Mouse (Mus musculus): ENCODE data around the gene Ptpa. TPM values are rescaled to one million over a fixed set of nuclear protein-coding genes. Genes with fewer than 3 reads are reported as not detected.

The Ptpa gene
- polyA plus RNA-seq, 1 experiment from 2014 or later, result 161 TPM

DNA sequence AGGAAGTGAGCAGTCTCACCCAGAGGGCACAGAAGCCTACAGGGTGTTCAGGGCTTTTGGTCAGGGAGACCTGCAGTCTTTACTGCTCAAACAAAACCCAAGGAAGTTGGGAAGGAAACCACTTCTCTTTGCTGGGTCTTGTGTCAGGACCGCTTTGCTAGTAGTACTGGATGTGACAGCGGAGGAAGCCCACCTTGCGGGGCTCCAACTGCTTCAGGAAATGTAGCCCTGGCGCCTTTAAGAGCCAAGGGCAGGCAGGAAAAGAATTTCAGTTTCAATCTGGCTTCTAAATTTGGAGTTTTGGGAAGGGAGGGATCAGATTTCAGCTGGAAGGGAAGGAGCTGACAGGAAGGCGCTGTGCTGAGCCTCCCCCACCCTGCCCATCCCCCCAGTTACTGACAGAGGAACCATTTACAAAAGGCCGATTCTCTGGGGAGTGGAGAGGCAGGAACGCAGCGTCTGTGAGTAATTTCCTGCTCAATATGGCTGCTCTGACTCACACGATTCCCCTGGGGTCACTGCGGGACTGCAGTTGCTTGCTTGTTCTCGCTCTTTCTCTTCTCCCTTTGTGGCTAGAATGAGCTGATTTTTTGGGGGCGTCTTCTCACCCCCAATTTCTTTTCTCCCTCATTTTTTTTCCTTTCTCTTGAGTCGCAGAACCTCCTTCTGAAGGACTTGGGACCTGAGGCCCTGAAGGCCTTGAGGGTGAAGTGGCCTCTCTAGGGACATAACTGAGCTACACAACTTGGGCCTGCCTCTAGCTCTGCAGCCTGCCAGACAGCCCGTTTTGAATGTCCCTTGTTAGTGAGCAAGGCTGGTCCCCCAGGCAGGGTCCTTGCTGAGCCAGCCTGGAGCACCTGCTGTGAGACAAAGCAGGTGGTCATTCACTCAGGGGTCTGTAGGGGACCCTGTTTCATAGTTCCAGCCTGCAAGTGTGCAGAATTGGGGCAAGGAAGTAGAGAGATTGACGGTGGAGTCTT is 26.0 kb downstream of the Ptpa start:
- Histone ChIP-seq H3K27ac (replicated peaks) (peak overlapping the region; percentile 98), H3K36me3 (replicated peaks) (peaks cover 81% of the 10 kb centered on the region), H3K4me3 (peak overlapping the region; percentile 48), H3K4me1 (peaks cover 72% of the 10 kb centered on the region), H3K27me3 (replicated peaks; ENCODE audit: low read depth, poor library complexity, severe bottlenecking) (no peaks in the 10 kb centered on the region), H3K9me3 (no peaks in the 10 kb centered on the region)
- DNase-seq (ENCODE audit: low spot score), result peak; percentile 96
- WGBS, result 3% methylated on average over 15 of the region's 15 CpGs

DNA sequence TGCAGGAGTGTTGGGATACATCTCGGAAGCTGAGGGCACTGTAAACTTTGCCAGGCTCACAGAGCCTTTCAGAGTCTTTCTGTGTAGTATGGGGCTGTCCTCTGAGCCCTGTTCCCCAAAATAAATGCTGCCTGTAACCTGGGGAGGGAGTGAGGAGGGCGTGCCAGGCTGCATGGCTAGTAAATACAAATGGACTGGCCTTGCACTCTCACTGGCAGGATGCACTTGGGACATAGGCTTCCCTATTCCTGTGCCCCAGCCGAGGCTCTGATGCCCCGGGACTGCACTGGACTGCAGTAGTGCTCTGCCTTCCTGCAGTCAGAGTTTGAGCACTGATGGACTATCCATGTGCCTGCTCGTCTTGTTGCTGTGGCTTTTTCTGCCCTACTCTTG is 26.7 kb downstream of the Ptpa start:
- Histone ChIP-seq H3K27me3 (replicated peaks; ENCODE audit: low read depth, poor library complexity, severe bottlenecking) (no peaks in the 10 kb centered on the region), H3K4me1 (peaks cover 78% of the 10 kb centered on the region), H3K36me3 (replicated peaks) (peaks cover 81% of the 10 kb centered on the region), H3K27ac (replicated peaks) (peak overlapping the region; percentile 98), H3K9me3 (no peaks in the 10 kb centered on the region), H3K4me3 (peak overlapping the region; percentile 48)
- DNase-seq (ENCODE audit: low spot score), result no peak
- 41% methylated on average over 5 of the region's 5 CpGs for WGBS

DNA sequence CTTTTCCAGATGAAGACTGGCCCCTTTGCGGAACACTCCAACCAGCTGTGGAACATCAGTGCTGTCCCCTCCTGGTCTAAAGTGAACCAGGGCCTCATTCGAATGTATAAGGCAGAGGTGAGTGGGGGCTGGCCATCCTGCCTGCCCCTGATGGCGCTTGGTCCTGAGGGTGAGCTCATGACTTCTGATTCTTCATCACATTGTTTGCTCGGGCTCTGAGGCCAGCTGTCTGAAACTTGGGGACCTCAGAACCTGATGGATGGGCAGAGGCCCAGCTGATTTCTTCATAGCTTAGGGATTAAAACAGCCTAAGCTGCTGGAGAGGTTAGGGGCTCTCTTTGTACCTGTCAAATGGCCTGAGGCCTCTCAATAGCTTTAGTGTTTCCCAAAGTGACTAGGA is 27.4 kb downstream of the Ptpa start:
- Histone ChIP-seq H3K4me1 (peaks cover 86% of the 10 kb centered on the region), H3K4me3 (peak overlapping the region; percentile 48; the same call in 1 of the 2 replicates), H3K27ac (replicated peaks) (peak overlapping the region; percentile 98), H3K27me3 (replicated peaks; ENCODE audit: low read depth, poor library complexity, severe bottlenecking) (no peaks in the 10 kb centered on the region), H3K36me3 (replicated peaks) (peaks cover 81% of the 10 kb centered on the region), H3K9me3 (no peaks in the 10 kb centered on the region)
- no peak for DNase-seq (ENCODE audit: low spot score)
- WGBS, result 63% methylated on average over 4 of the region's 4 CpGs

DNA sequence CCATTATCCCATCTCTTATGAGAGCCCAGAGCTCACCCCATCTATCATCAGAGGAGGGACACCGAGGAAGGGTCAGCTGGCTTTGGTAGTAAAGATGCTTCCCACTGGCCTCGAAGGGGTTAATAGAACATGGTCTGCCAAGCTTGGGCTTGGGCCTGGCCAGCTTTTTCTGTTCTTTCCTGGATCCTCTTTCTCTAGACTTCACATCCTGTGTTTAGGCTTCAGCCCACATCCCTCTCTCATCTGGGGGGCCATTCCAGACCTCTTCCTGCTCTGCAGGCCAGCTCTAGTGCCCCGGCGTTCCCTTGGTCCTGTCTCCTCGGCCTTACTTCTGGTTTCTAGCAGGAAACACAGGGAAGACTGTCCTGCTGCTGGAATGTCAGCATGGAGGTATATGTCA is 28.2 kb downstream of the Ptpa start:
- DNase-seq (ENCODE audit: low spot score), result no peak
- Histone ChIP-seq H3K4me1 (peaks cover 87% of the 10 kb centered on the region), H3K4me3 (no peak overlapping the region), H3K27me3 (replicated peaks; ENCODE audit: low read depth, poor library complexity, severe bottlenecking) (no peaks in the 10 kb centered on the region), H3K27ac (replicated peaks) (peak overlapping the region; percentile 98), H3K36me3 (replicated peaks) (peaks cover 81% of the 10 kb centered on the region), H3K9me3 (no peaks in the 10 kb centered on the region)
- 61% methylated on average over 5 of the region's 5 CpGs for WGBS

DNA sequence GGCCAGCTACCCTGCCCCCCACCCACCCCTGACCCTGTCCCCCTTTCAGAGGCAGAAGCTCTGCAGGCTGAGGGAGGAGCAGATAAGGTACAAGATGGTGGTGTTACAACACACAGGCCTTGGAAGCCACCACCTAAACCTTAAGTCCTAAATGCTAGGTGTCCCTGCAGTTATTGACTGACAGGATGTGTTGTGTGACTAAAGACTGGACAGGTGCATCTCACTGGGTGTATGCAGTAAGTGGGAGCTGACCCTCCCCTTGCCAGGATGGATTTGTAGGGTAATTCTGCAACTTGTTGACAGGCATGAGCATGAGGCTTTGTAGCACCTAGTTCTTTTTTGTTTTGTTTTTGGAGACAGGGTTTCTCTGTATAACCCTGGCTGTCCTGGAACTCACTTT is 28.6 kb downstream of the Ptpa start:
- peaks cover 81% of the 10 kb centered on the region for H3K36me3 ChIP-seq (replicated peaks)
- peaks cover 87% of the 10 kb centered on the region for H3K4me1 ChIP-seq
- peak overlapping the region; percentile 98 for H3K27ac ChIP-seq (replicated peaks)
- H3K4me3 ChIP-seq, result no peak overlapping the region
- peaks cover 2% of the 10 kb centered on the region; the same call in 1 of the 2 replicates for H3K9me3 ChIP-seq
- no peak for DNase-seq (ENCODE audit: low spot score)
- H3K27me3 ChIP-seq (replicated peaks; ENCODE audit: low read depth, poor library complexity, severe bottlenecking), result no peaks in the 10 kb centered on the region

DNA sequence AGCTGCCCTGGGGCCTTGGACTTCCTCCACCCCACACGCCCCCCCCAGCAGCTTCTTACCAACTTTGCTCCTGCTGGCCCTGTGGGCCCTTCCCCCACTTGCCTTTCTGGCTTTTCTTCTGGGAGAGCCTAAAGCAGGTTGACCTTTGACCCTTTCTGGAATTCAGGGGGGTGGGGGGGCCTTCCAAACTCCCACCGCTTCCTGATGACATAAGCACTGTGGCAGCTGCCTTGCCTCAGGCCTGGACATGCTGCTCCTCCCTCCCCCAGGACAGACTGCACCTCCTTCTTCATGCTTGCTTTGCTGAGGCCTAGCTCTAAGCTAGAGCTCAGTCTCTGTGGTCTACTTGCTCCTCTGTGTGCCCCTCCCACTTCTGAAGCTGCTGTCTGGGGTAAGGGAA is 29.5 kb downstream of the Ptpa start:
- H3K4me1 ChIP-seq, result peaks cover 80% of the 10 kb centered on the region
- peak overlapping the region; percentile 98 for H3K27ac ChIP-seq (replicated peaks)
- H3K36me3 ChIP-seq (replicated peaks), result peaks cover 81% of the 10 kb centered on the region
- H3K9me3 ChIP-seq, result peaks cover 11% of the 10 kb centered on the region; the same call in 1 of the 2 replicates
- no peaks in the 10 kb centered on the region for H3K27me3 ChIP-seq (replicated peaks; ENCODE audit: low read depth, poor library complexity, severe bottlenecking)
- peak; percentile 88 for DNase-seq (ENCODE audit: low spot score)
- peak overlapping the region; percentile 23 for H3K4me3 ChIP-seq
- 4% methylated on average over 2 of the region's 2 CpGs for WGBS

DNA sequence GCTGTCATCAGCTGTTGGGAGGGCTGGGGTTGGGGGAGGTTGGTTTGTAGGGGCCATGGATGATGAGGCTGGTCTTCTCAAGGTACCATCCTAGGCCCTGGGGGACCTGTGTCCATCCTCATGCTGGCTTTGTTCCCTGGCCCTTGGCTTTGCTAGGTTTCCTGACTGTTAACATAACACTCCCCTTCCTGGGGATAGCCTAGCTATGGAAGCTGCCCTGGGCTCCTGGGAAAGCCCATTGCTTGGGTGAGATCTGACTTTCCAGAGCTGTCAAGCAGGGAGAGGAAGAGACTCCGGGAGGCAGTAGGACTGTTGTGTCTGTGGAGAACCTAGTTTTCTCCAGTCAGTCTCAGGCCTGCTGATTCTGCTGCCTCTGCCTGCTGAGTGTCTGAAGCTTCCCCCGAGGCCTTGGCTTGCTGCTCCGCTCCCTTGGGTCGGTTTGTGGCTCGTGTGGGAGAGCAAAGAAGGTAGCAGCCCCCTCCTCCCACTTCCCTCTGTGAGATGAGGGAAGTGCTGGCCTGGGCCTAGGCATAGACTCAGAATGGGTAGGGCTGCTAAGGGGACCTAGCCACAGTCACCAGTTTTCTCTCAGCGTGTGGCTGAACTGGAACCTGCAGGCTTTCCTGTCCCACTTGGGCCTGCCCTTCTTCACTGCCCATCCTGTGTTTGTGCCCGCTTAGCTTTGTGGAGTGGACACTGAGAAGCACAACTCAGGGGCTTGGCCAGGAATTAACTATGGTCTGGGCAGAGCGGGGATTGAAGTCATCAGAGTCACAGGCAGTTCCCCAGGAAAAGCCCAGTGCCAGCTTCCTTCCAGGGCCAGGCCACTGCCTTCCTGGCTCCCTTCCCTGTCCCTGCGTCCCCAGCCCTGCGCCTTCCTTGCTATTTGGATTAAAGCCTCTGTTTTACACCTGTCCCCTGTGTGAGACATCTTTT is 31.3 kb downstream of the Ptpa start:
- WGBS, result 79% methylated on average over 10 of the region's 10 CpGs
- H3K4me1 ChIP-seq, result peaks cover 63% of the 10 kb centered on the region
- peaks cover 14% of the 10 kb centered on the region; the same call in 1 of the 2 replicates for H3K9me3 ChIP-seq
- no peak overlapping the region for H3K4me3 ChIP-seq
- no peaks in the 10 kb centered on the region for H3K27me3 ChIP-seq (replicated peaks; ENCODE audit: low read depth, poor library complexity, severe bottlenecking)
- H3K36me3 ChIP-seq (replicated peaks), result peaks cover 82% of the 10 kb centered on the region
- no peak for DNase-seq (ENCODE audit: low spot score)
- peak overlapping the region; percentile 98 for H3K27ac ChIP-seq (replicated peaks)

DNA sequence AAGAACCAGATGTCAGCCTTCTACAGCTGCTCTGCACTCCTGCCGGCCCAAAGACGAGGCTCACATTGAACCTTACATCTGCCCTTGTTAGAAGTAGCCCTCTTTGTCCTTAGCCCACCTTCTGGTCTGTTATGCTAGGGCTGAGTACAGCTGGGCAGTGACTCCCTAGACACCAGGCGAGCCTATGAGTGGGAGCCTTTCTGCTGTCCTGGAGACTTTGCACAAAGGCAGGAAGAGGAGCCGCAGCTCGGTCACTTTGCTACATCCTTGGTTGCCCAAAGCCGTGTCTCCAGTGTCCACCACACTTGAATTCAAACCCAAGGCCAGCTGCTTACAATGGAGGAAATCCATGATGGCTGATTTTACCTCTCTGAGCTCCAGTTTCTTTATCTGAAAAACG is 32.5 kb downstream of the Ptpa start:
- Histone ChIP-seq H3K36me3 (replicated peaks) (peaks cover 76% of the 10 kb centered on the region), H3K27ac (replicated peaks) (peak overlapping the region; percentile 98), H3K27me3 (replicated peaks; ENCODE audit: low read depth, poor library complexity, severe bottlenecking) (no peaks in the 10 kb centered on the region), H3K9me3 (peaks cover 14% of the 10 kb centered on the region; the same call in 1 of the 2 replicates), H3K4me3 (no peak overlapping the region), H3K4me1 (peaks cover 61% of the 10 kb centered on the region)
- 87% methylated on average over 7 of the region's 7 CpGs for WGBS
- DNase-seq (ENCODE audit: low spot score), result no peak

DNA sequence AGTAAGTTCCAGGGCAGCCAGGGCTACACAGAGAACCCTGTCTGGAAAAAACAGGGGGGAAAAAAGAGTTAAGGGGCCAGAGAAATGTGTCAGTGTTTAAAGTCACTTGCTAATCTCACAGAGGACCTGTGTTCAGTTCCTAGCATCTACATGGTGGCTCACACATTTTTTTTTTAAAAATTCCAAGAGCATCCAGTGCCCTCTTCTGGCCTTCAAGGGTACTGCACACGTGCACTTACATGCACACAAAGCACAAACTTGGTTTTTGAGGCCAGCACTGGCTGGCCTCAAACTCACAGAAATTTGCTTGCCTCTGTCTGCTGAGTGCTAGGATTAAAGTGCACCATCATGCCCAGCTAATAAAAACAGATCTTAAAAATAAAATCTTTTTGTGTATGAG is 34.7 kb downstream of the Ptpa start:
- Histone ChIP-seq H3K27me3 (replicated peaks; ENCODE audit: low read depth, poor library complexity, severe bottlenecking) (no peaks in the 10 kb centered on the region), H3K4me3 (no peak overlapping the region), H3K27ac (replicated peaks) (no peak overlapping the region), H3K4me1 (peaks cover 44% of the 10 kb centered on the region), H3K9me3 (peaks cover 14% of the 10 kb centered on the region; the same call in 1 of the 2 replicates), H3K36me3 (replicated peaks) (peaks cover 65% of the 10 kb centered on the region)
- 66% methylated on average over 1 of the region's 1 CpGs for WGBS
- DNase-seq (ENCODE audit: low spot score), result no peak

DNA sequence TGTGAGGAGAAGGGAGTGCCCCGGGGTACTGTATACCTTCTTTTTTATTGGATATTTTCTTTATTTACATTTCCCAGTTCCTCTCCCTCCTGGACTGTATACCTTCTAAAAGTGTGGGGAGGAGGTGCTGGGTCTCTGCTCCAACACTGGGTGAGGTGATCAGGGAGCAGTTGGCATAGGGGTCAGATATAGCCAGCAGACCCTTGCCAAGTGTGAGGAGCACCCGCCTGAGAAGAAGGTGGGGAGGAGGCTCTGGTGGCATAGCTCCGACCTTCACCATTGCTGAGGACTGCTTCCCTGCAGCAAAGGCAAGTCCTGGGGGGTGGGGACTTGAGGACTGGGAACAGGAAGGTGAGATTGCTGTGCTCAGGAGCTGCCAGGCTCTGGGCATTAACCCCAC is 35.7 kb downstream of the Ptpa start:
- Histone ChIP-seq H3K27me3 (replicated peaks; ENCODE audit: low read depth, poor library complexity, severe bottlenecking) (no peaks in the 10 kb centered on the region), H3K4me1 (peaks cover 43% of the 10 kb centered on the region), H3K9me3 (peaks cover 14% of the 10 kb centered on the region; the same call in 1 of the 2 replicates), H3K36me3 (replicated peaks) (peaks cover 55% of the 10 kb centered on the region), H3K4me3 (no peak overlapping the region), H3K27ac (replicated peaks) (no peak overlapping the region)
- no peak for DNase-seq (ENCODE audit: low spot score)
- WGBS, result 91% methylated on average over 3 of the region's 3 CpGs

DNA sequence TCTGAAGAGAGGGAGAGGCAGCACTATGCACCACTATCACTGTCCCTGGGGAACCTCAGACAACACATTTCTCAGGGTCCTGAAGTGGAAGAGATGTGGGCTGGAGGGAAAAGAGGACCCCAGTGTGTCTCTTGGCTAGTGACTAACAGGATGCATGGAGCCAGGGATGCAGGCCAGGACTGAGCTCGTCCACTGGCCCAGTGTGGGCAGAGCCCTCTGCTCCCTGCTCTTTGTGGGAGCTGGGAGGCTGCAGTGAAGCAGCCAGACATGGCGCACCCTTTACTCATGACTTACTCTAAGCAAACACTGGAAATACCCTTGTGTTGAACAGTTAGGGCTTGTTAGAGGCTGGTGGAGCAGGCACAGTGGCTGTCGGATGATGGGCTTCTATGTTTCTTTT is 37.7 kb downstream of the Ptpa start:
- H3K4me3 ChIP-seq, result no peak overlapping the region
- DNase-seq (ENCODE audit: low spot score), result no peak
- no peaks in the 10 kb centered on the region for H3K27me3 ChIP-seq (replicated peaks; ENCODE audit: low read depth, poor library complexity, severe bottlenecking)
- peaks cover 33% of the 10 kb centered on the region for H3K4me1 ChIP-seq
- H3K27ac ChIP-seq (replicated peaks), result 0 out of 2 replicates have a peak overlapping the region, but pooled peaks have one; percentile 40
- 85% methylated on average over 3 of the region's 3 CpGs for whole genome bisulfite sequencing
- H3K9me3 ChIP-seq, result peaks cover 14% of the 10 kb centered on the region; the same call in 1 of the 2 replicates
- peaks cover 34% of the 10 kb centered on the region for H3K36me3 ChIP-seq (replicated peaks)

DNA sequence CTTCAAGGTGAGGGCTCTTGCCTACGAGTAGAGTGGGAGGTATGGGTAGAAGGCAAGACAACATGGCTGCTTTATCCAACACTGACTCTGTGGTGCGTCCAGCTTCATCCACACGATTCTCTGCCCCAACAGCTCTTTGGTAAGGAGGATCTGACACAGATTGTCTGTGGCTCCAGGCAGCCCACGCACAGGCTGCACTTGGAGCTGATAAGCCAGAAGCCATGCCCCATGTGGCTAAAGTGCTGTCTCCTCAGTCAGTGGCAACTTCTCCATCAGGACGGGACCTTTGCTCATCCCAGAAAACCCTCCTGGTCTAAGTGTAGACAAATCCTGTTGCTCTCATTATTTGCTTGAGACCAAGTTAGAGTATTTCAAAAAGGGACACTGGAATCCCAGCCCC is 38.7 kb downstream of the Ptpa start:
- Histone ChIP-seq H3K9me3 (peaks cover 10% of the 10 kb centered on the region; the same call in 1 of the 2 replicates), H3K27ac (replicated peaks) (0 out of 2 replicates have a peak overlapping the region, but pooled peaks have one; percentile 11), H3K36me3 (replicated peaks) (peaks cover 31% of the 10 kb centered on the region), H3K4me3 (no peak overlapping the region), H3K4me1 (peaks cover 33% of the 10 kb centered on the region), H3K27me3 (replicated peaks; ENCODE audit: low read depth, poor library complexity, severe bottlenecking) (no peaks in the 10 kb centered on the region)
- 87% methylated on average over 5 of the region's 5 CpGs for WGBS
- DNase-seq (ENCODE audit: low spot score), result no peak
